In genomic region chr5:21141133-21141551, GRCm38 (mm10) we compare ENCODE assay signal across 7 mouse cellular contexts. TPM values are rescaled to one million over a fixed set of nuclear protein-coding genes. Genes with fewer than 3 reads are reported as not detected.
DNase-seq lines count a peak whose midpoint lies in the region; ATAC-seq lines count a peak whose summit lies in the region.
"Not testable (repeated sequence)": the region's sequence is repeated elsewhere in the genome, so short reads cannot be mapped to it uniquely, and the experiment has no call there.

No protein-coding gene starts in this region.

- peaks cover 19% of the 10 kb centered on the region for H3K4me1 ChIP-seq in heart, embryonic 10.5 days
- not testable (repeated sequence) for H3K4me1 ChIP-seq in liver, embryonic 11.5 days (replicated peaks; ENCODE audit: control insufficient read depth, insufficient read depth, low read length)

- H3K4me3 ChIP-seq in heart, embryonic 10.5 days; liver, embryonic 11.5 days (ENCODE audit: low read depth, low read length): not testable (repeated sequence)

- H3K27ac ChIP-seq in heart, embryonic 10.5 days, result peak overlapping the region; percentile 69
- peak overlapping the region; percentile 47; the same call in 1 of the 2 replicates for H3K27ac ChIP-seq in liver, embryonic 11.5 days (ENCODE audit: low read depth, low read length)

- WGBS in heart, embryonic 10.5 days, result 53% methylated on average over 7 of the region's 7 CpGs
- 43% methylated on average over 7 of the region's 7 CpGs for WGBS in liver, embryonic 11.5 days

- not testable (repeated sequence) for H3K36me3 ChIP-seq in heart, embryonic 10.5 days; liver, embryonic 11.5 days (ENCODE audit: control insufficient read depth, insufficient read depth, low read length)

- not testable (repeated sequence) for H3K27me3 ChIP-seq in heart, embryonic 10.5 days (ENCODE audit: insufficient read depth, poor library complexity, severe bottlenecking); liver, embryonic 11.5 days (replicated peaks; ENCODE audit: control insufficient read depth, insufficient read depth, low read length)

- not testable (repeated sequence) for H3K9ac ChIP-seq in liver, embryonic 11.5 days (ENCODE audit: low read depth, low read length)

- H3K9me3 ChIP-seq in heart, embryonic 10.5 days; liver, embryonic 11.5 days (ENCODE audit: control insufficient read depth, low read length): not testable (repeated sequence)

- ATAC-seq in liver, embryonic 11.5 days (replicated peaks; ENCODE audit: low FRiP score), result peak; percentile 87
- ATAC-seq in megakaryocyte progenitor cell, adult 5-6 weeks (replicated peaks; ENCODE audit: poor library complexity), result peak; percentile 87

- DNase-seq in T-cell, adult 2 months (ENCODE audit: low spot score), result peak; percentile 16
- DNase-seq in embryo, embryonic 11 days, result peak; percentile 38
- DNase-seq in heart, embryonic 10.5 days (ENCODE audit: low spot score); liver, embryonic 11.5 days (ENCODE audit: low spot score): not testable (repeated sequence)
- peak; percentile 17 for DNase-seq in kidney, adult 18-20 months
- DNase-seq in spleen, adult 12 weeks (ENCODE audit: low spot score), result peak; percentile 53

- H3K4me2 ChIP-seq in liver, embryonic 11.5 days, result peak overlapping the region; percentile 26

RNA-seq across cellular contexts. Expression of gene Gsap, which starts 44.9 kb away (rescaled TPM):
- 0.73 and 0.78 TPM in 2 replicates for polyA plus RNA-seq in heart, embryonic 10.5 days (2016; fragmentation: Nextera tagmentation; extraction: Ambion mirVana)
- 3.9 and 4.1 TPM in 2 replicates for polyA plus RNA-seq in liver, embryonic 11.5 days (2014; fragmentation: Nextera tagmentation; extraction: Ambion mirVana)
- 2.1 and 4.4 TPM in 2 replicates for total RNA-seq in megakaryocyte progenitor cell, adult 5-6 weeks (2015)
- total RNA-seq in megakaryocyte progenitor cell, adult 5-6 weeks (2017), result 3.8 and 5.6 TPM in 2 replicates
